Mouse (Mus musculus) right cerebral cortex, postnatal 25 days (tissue): Measurements from ENCODE around the gene Dclk3.

ENCODE experiments used
- DNase-seq: peaks from one replicate; pipeline ENCODE4 v3.0.0; 2022

Gene Dclk3

DNA sequence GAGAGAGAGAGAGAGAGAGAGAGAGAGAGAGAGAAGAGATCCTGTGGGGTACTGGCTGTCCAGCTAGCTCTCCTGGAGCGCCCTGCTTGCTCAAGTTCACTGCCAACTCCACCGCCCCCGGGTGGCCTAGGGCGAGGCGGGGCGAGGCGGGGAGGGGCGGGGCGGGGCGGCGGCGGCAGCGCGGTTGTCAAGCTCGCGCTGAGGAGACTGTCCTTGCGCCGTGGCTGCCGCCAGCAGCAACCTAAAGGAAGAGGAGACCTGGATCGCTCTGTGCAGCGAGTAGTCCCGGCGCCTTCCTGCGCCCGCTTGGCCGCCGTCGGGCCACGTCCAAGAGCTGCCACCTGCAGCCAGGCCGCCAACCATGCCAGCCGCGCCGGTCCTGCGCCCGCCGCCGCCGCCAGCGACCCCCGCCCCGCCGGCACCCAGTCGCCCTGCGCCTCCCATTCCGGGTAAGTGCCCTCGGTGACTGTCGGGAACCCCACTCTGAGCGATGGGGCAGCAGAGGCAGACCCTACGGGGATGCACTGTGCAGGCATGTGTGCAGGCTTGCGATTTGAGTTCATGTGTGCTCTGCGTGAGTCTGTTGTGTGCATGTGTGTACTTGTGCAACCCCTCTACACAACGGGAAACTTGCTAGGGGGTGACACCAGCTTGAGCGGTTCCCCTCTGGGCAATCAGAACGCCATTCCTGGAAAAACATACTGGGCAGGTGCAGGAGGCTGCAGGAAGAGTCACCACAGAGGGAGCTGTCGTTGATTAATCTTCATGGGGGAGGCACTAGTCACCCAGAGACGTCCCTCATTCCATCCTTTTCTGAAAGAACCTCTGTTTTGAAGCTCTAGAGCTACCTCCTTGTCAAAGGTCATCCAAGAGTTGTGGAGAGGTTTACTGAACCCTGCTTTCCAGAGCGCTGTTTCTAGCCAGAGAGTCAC, at the start of gene Dclk3:
Gene Dclk3, plus strand, starts transcription at position 178 of the 932 bp plus-strand sequence.
- peak; percentile 42 for DNase-seq

GRCm38 (mm10) chr9:111390016-111390415, 48.9 kb upstream of the Dclk3 start:
- no peak for DNase-seq

DNA sequence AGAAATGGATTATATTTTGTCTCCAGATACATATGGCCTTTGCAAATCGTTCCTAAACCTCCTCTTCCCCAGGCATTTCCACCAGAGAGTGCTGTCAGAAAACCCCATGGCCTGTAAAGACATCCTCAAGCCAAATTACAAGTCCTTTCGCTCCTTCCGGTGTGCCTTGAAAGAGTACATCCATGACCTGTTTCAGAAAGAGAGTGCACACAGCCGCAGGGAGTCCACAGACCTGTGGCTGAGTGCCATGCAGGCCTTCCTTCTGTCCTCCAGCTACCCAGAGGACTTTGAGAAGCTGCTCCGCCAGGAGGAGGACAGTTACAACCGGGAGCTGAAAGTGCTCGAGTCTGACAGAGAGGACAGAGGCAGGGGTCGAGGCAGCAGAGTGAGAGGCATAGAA, 47.8 kb upstream of the Dclk3 start:
- DNase-seq, result no peak

- no peak for DNase-seq
Measured at GRCm38 (mm10) chr9:111391926-111392442, 46.9 kb upstream of the Dclk3 start.

- DNase-seq, result no peak
Measured at GRCm38 (mm10) chr9:111395265-111395664, 43.6 kb upstream of the Dclk3 start.

DNA sequence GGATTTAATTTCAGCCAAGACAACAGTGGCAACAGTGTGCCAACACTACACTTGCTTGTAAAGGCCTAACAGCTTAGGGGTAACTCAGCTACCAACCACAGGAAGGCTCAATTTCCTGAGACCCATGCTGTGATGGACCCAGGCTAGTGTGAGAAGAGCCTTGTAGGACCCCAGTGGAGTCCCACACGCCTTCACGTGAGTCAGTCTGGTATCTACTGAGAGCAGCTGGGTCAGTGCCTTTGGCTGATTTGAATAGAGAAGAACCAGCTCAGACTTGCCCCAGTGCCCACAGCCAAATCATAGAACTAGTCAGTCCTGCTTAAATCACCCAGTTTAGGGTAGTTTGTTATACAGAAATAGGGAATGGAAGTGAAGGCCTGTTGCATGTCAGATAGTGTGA, 40.8 kb upstream of the Dclk3 start:
- no peak for DNase-seq

GRCm38 (mm10) chr9:111400089-111400488, 38.8 kb upstream of the Dclk3 start:
- DNase-seq, result no peak

DNA sequence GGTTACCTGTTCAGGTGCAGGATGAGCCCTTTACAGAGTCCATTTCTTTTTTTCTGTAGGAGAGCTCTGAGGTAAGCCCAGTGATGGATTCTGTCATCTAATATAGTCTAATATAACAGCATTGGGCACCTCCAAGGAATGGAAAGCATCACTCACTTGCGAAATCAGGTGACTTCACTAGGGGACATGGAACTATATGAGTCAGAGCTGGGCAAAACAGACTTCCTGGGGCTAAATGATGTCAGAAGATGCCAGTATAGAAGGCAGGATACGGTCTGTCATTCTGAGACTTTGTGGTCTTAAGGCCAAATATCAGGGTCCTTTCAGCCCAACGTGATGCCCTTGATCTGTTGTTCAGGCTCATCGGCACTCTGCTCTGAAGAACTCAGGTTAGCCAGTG, 35.7 kb upstream of the Dclk3 start:
- DNase-seq, result no peak

DNA sequence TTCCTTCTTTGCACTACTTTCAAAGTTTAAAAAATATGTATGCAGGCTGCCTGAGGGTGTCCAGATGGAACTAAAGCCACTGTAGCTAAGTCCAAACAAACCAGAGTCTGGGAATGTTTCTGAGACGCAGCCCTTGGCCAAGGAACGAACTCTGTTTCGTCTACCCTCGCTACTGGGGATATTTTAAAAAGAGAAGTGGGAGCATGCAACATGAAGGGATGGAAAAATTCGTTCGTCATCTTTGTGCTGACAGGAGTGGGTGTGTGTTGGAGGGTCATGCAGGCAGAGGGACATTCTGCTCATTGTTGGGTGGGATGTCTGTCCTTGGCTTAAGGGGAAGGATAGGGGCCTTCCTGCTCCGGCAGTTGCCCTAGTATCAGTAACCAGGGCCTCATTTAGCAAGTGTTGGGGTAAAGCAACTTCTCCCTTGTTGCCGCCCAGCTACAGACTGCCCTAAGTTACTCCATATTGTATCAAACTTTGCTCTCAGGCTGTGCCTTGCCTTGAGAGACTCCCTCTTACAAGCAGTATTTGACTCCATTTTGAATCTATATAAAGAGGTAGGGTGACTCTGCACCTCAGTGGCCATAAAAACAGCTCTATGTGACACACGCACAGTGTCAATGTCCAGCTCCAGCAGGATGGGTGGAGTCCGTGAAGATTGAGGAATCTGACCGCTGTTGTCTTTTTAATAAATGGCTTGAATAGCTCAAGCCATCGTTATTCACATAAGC, 34.4 kb upstream of the Dclk3 start:
- no peak for DNase-seq

GRCm38 (mm10) chr9:111405080-111405428, 33.8 kb upstream of the Dclk3 start:
- no peak for DNase-seq

DNA sequence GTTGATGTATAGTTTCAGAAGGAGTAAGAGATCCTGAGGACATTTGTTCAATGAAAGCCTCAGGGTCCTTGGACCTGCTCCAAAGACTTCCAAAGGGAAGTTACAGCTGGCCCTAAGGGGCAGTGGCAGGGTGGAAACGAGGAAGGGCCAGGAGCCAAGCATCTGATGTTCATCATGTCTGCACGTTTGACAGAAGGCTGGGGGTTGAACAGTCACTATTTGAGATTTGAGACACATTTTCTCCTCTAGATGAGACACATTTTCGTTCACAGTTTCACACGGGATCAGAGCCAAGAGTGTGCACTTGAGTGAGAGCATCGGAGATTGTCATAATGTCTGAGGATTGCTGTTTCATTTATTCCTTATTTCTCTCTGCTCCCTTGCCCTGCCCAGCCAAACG, 30.9 kb upstream of the Dclk3 start:
- DNase-seq, result no peak

DNA sequence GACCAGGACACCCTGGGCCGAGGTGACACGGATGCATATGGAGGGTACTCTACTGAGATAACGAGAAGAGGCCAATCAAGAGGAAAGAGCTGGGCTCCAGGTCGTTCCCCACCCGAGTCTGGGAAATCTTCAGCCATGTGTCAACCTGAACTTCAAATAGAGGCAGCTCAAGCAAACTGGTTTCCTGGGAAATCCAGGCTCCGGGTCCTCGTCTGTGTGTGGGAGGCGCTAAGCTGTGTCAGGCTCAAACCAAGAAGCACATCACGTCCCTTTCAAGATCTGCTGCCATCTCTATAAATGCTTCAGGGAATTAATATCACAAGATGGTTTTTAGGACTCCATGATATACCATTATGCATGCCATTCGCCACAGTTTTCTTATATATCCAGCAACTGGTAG, 30.5 kb upstream of the Dclk3 start:
- no peak for DNase-seq

GRCm38 (mm10) chr9:111412471-111413160, 26.3 kb upstream of the Dclk3 start:
- DNase-seq, result peak; percentile 62

- DNase-seq, result no peak
Measured at GRCm38 (mm10) chr9:111421862-111422261, 17.0 kb upstream of the Dclk3 start.

DNA sequence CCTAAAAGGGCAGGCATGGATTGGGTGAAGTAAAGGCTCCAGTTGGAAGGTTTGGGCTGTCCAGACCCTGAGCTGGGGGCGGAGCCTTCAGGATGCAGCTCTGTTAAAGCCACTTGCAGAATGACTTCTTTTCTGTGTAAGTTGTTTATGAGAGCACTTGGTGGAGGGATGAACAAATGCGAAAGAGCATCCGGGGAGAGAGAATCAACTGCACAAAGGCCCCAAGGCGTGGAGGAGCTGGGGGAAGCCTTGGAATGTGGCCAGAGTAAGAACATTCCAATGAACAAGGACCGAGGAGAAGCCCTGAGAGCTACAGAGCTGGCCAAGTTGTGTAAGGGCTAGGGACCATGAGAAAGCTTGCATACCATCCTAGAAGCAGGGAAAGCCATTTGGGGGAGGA, 16.3 kb upstream of the Dclk3 start:
- no peak for DNase-seq

DNA sequence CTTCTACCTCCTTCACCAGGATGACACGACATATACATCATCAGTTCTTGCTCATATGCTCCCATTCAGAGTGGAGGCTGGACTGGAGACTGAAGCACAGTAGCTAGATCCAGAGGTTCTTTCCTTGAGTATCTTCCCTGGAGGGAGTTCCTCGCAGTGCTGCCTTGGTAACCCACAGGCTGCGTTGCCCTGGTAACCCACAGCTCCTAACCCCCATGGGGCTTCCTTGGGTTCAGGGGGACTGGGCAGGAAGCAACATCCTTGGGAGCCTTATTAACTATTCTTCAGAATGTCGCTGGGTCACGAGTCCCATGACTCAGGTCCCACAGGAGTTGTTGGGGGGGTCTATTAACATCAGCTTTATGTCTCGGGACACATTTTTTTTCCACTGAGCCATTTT, 13.8 kb upstream of the Dclk3 start:
- DNase-seq, result no peak

- no peak for DNase-seq
Measured at GRCm38 (mm10) chr9:111425952-111426351, 12.9 kb upstream of the Dclk3 start.

- DNase-seq, result no peak
Measured at GRCm38 (mm10) chr9:111427891-111428555, 10.9 kb upstream of the Dclk3 start.

GRCm38 (mm10) chr9:111428698-111429362, 10.1 kb upstream of the Dclk3 start:
- DNase-seq, result no peak

DNA sequence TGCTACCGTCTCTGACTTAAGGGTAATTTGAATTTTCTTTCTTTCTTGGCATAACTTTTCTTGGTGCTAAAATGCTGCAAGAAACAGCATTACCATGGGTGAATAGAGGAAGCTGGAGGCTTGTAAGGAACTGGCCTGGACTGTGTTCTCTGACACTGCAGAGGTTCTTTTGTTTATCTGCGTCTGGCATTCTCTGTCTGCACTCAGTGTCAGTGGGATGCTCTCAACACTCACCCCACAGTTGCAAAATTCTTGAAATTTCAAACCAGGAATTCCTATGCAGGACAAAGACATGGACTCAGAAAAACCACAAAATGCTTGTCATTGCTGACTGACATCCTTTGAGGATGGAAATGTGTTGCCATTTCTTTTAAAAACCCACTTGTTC, 9.5 kb upstream of the Dclk3 start:
- DNase-seq, result no peak

DNA sequence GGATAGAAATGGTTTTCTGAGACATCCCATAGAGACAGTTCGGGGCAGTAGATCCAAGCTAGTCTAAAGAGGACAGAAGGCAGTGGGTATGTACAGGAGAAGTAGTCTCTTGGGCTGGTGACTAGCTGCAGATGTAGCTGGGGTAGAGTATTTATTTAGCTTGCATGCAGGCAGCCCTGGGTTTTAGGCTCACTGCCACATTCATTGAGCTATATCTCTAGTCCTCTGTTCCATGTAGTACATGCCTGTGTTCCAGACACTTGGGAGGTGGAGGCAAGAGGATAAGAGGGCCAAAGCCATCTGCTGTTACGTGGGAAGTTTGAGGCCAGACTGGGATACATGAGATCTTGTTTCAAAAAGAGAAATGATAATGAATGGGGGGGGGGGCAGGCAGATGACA, 3.5 kb upstream of the Dclk3 start:
- no peak for DNase-seq

GRCm38 (mm10) chr9:111439836-111440201, 938 bp downstream of the Dclk3 start:
- peak; percentile 70 for DNase-seq
